Mouse (Mus musculus) layer of hippocampus, adult 11-12 months (tissue): ENCODE measurements at regions not wholly inside any gene's neighbourhood (a gene's known extent, or its start where the extent isn't known, plus 50 kb on each side); places are given as distances from the start of the nearest gene placed in this dataset.

Experiments
- DNase-seq: peaks from one replicate; pipeline ENCODE4 v3.0.0; 2022; ENCODE audit warnings: low spot score

DNA sequence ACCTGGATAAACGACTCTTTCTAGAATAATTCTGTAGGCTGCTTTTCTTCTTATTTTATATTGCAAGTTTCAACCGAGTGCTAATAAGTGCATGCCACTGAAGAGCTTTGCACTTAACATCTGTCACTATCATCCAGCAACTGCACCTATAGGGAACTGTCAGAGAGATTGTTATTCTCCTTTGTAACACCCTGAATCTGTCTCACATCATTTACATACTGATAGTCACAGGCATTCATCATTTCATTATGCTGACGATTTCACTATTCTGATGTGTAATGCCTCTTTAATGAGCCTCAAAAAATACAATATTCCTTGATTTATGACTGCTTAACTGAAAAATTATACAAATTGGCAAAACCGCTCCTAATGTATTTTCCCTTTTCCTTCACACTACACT lies 1959.2 kb upstream of the Tenm3 start:
- DNase-seq: no peak

GRCm38 (mm10) chr8:50787441-50787840 lies 1943.7 kb upstream of the Tenm3 start:
- DNase-seq: no peak

DNA sequence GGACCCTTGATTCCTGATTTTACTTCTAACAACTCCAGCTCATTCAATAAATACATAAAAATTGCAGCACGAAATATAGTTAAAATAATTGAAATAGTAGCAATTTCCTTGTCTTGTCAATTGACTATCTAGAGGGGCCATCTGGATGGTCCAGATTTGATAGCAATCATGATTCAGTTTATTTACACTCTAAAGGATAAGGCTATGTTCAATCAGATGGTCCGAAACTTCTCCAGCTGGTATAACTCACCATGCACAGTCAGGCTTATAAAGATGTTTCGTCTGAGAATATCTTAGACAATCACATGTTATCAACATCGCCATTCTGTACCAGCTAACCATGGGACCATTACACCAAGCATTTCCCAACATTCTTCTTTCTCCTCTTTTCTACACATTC lies 1926.9 kb upstream of the Tenm3 start:
- DNase-seq: peak; percentile 25
